Mouse (Mus musculus): ENCODE results near the gene Kel.

The Kel gene

DNA sequence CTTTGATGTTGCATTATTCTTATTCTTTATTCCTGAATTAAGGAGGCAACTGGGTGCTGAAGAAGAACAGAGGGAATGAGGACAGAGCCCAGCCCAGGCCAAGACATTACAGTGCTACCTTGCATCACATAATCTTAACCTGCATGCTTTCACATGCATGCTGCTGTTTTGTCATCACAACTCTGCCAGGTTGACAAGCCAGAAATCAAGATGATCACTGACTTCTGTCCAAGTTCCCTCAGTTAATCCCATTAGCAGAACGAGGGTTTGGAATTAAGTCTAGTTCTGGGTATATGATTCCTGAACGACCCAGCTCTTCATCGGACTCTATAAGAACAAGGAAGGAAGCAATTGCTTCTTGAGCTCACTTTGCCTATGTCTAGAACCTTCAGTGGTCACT, 57.9 kb downstream of the Kel start:
- DNase-seq (ENCODE audit: extremely low spot score) = no peak

GRCm38 (mm10) chr6:41643227-41643626, 60.9 kb downstream of the Kel start:
- DNase-seq (ENCODE audit: extremely low spot score) = no peak

GRCm38 (mm10) chr6:41642765-41643164, 61.4 kb downstream of the Kel start:
- DNase-seq (ENCODE audit: extremely low spot score) = no peak

- DNase-seq (ENCODE audit: extremely low spot score) = no peak
Measured at GRCm38 (mm10) chr6:41641173-41641866, 62.8 kb downstream of the Kel start.

- DNase-seq (ENCODE audit: extremely low spot score) = no peak
Measured at GRCm38 (mm10) chr6:41640449-41640848, 63.7 kb downstream of the Kel start.

DNA sequence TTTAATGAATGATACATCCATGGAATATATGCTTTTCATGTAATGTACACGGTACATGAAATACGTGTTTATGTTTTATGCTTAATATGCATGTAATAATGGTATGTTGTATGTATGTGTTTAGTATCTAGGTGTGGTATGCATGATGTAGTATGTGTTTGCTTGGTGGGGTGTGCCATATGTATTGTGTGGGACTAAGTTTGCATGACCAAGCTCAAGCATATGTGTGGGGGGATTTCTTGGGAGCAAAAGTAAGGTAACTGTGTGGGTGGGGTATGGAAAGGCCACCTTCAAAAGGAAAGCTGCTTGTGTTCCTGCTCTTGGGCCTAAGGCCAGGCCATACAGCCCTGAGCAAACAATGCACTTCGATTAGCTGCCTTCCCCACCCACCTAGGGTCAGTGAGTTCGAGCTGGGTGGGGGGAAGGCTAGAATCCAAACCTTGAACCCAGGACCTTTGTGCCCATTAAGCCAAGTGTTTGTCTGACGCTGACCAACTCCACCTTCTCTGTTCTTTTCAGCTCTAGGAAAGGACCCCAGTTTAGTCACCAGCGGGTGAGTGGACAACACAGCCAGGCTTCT, 66.1 kb downstream of the Kel start:
- no peak for DNase-seq (ENCODE audit: extremely low spot score)

DNA sequence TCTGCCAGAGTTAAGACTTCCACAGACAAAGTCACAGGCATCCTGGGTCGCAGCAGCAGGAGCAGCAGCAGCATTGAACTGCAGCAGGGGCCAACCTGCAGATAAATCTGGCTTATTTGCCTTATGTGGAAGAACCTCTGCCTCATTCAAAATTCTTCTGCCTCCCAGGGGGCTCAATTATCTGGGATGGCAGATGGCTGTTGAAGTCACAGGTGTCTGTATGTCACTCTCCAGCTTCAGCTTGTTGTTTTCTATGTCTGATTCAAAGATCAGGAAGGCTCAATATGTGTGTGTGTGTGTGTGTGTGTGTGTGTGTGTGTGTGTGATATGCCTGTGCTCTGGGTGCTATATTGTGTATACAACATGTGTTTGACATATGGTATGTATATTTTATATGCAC, 66.7 kb downstream of the Kel start:
- no peak for DNase-seq (ENCODE audit: extremely low spot score)
